Mouse (Mus musculus): ENCODE measurements around the gene Urb2. TPM values are rescaled to one million over a fixed set of nuclear protein-coding genes. Genes with fewer than 3 reads are reported as not detected.
A peak's percentile ranks its signal among the peaks of the same experiment; 100 is the strongest.

Urb2 gene
- polyA plus RNA-seq (2015; fragmentation: Nextera tagmentation; extraction: Ambion mirVana): 3.8 TPM in 2 replicates

DNA sequence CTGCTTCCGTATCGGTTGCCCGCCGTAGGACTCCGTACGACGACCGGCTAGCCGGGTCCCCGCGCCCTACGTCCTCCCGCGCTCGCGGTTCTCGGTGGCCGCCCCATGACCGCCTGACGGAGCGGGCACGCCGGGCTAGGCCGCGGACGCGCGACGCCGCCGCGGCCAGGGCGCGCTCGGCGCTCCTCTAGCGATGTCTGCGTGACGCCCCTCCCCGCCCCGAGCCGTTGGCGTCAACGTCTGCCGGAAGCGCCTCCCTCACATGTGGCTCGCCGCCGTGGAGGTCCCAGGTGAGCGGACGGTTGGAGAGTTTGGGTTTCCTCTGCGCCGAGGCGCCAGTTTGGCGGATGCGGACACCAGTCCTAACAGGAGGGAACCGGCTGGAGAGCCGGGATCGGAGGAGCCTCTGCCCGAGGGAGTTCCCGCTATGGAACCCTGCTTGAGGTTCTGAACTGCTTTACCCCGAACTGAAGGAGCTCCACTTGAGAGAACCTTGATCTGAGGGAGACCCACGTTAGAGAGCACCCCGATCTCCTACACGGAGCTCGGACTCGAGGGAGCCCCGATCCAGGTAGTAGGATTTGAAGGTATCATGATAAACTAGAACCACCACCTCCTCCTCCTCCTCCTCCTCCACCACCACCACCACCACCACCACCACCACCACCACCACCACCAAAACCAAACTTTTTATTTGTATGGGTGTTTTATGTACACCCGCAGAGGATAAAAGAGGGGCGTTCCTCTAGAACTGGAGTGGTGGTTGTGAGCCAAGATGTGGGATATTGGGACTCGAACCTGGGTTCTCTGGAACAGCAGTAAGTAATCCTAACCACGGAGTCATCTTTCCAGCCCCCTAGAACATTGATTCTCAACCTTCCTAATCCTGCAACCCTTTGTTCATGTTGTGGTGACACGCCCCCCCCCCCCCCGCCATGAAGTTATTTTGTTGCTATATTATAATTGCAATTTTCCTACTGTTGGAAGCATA is at the start of gene Urb2, which contains the start of gene Taf5l:
Gene Urb2 (plus strand): TSS at position 272 of the 991 bp plus-strand sequence.
Gene Taf5l (minus strand): TSS at position 161 of the 991 bp plus-strand sequence.
- no peaks in the 10 kb centered on the region for H3K9me3 ChIP-seq (replicated peaks; ENCODE audit: control insufficient read depth, low read length, poor library complexity, severe bottlenecking)
- H3K4me3 ChIP-seq (ENCODE audit: low read depth, low read length): peak within 1 kb of the TSS; percentile 78
- 1% methylated on average over 64 of the region's 74 CpGs for WGBS
- H3K27me3 ChIP-seq (ENCODE audit: control insufficient read depth, insufficient read depth, low read depth, low read length): no peaks in the 10 kb centered on the region
- peak; percentile 92 for ATAC-seq
- H3K4me1 ChIP-seq (ENCODE audit: control insufficient read depth, insufficient read depth, low read length): peaks cover 29% of the 10 kb centered on the region
- H3K9ac ChIP-seq (ENCODE audit: low read depth, low read length): peak within 1 kb of the TSS; percentile 82
- H3K36me3 ChIP-seq (ENCODE audit: control insufficient read depth, insufficient read depth, low read length): peaks cover 2% of the 10 kb centered on the region; the same call in 1 of the 2 replicates
- H3K27ac ChIP-seq (ENCODE audit: low read length): peak within 1 kb of the TSS; percentile 92
- peak within 1 kb of the TSS; percentile 82 for H3K4me2 ChIP-seq (ENCODE audit: low read length)

DNA sequence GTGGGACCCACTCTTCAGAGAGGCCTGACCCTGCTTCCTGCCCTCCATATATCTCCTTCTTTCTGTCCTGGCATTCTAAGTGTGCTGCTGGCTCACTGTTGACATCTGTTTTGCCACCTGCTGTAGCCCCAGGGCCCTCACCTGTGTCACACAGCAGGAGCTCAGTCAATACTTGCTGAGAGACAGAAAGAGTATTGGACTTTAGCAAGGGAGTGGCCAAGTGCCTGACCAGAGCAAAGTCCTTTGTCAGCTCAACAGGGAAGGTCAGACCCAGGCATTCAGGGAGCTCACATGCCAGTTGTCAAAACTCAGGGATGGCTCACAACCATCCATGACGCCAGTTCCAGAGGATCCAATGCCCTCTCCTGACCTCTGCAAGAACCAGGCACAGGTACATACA is 47.8 kb upstream of the Urb2 start:
- Histone ChIP-seq H3K27me3 (ENCODE audit: control insufficient read depth, insufficient read depth, low read depth, low read length) (no peaks in the 10 kb centered on the region), H3K9me3 (replicated peaks; ENCODE audit: control insufficient read depth, low read length, poor library complexity, severe bottlenecking) (no peaks in the 10 kb centered on the region), H3K36me3 (ENCODE audit: control insufficient read depth, insufficient read depth, low read length) (0 out of 2 replicates have a peak, but pooled peaks cover 7% of the 10 kb centered on the region), H3K27ac (ENCODE audit: low read length) (no peak overlapping the region), H3K4me3 (ENCODE audit: low read depth, low read length) (no peak overlapping the region), H3K4me2 (ENCODE audit: low read length) (no peak overlapping the region), H3K4me1 (ENCODE audit: control insufficient read depth, insufficient read depth, low read length) (no peaks in the 10 kb centered on the region), H3K9ac (ENCODE audit: low read depth, low read length) (no peak overlapping the region)
- no peak for ATAC-seq
- WGBS: 88% methylated on average over 1 of the region's 1 CpGs

DNA sequence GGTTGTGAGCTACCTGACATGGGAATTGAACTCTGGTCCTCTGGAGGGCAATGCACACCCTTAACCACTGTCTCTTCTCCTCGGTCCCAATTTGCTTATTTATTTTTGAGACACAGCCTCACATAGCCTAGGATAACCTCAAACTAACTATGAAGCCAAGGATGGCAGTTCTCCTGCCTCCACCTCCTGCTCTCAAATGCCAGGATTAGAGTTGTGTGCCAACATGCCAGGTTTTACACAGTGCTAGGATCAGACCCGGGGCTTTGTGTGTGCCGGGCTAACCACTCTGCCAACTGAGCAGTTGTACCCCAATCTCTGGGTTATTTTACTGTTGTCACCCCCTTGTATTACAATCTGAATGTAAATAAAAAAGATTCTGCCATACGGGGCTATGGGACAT is 43.8 kb upstream of the Urb2 start:
- no peaks in the 10 kb centered on the region for H3K36me3 ChIP-seq (ENCODE audit: control insufficient read depth, insufficient read depth, low read length)
- 96% methylated on average over 4 of the region's 4 CpGs for WGBS
- no peak overlapping the region for H3K4me3 ChIP-seq (ENCODE audit: low read depth, low read length)

DNA sequence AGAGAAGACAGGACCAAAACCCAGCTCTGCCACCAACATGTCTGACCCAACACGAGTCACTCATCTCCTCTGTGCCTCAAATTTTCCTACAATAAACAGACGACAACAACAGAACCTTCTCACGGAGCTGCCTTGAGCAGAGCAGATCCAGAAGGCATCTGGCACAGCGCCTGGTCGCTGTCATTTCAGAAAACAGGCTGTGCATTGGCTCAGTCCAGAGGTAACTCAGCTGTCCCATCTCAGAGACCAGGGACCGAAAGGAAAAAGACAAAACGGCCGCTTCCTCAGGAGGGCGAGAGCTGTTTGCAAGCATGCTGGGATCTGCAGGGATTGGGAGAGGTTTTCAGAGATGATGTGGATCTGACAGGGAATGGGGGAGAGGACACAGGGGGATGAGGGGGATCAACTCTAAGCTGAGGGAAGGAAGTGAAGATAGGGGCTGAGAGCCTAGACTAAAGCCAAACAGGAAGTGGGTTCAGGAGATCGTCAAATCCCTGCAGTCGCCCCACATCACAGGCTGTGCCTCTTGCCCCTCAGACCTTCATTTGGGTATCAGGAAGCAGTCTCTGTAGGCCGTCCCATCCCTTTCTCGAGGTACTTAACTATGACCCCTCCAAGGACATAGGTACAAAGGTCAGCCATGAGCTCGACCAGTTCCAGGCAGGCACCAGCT is 43.0 kb upstream of the Urb2 start:
- Histone ChIP-seq H3K36me3 (ENCODE audit: control insufficient read depth, insufficient read depth, low read length) (no peaks in the 10 kb centered on the region), H3K4me1 (ENCODE audit: control insufficient read depth, insufficient read depth, low read length) (peaks cover 19% of the 10 kb centered on the region), H3K4me2 (ENCODE audit: low read length) (no peak overlapping the region), H3K4me3 (ENCODE audit: low read depth, low read length) (no peak overlapping the region), H3K27me3 (ENCODE audit: control insufficient read depth, insufficient read depth, low read depth, low read length) (no peaks in the 10 kb centered on the region), H3K9me3 (replicated peaks; ENCODE audit: control insufficient read depth, low read length, poor library complexity, severe bottlenecking) (no peaks in the 10 kb centered on the region), H3K9ac (ENCODE audit: low read depth, low read length) (no peak overlapping the region), H3K27ac (ENCODE audit: low read length) (no peak overlapping the region)
- WGBS: 74% methylated on average over 14 of the region's 14 CpGs
- no peak for ATAC-seq

More for the DNA sequence above, 43.8 kb upstream of the Urb2 start:
- Histone ChIP-seq H3K27ac (ENCODE audit: low read length) (no peak overlapping the region), H3K4me1 (ENCODE audit: control insufficient read depth, insufficient read depth, low read length) (peaks cover 18% of the 10 kb centered on the region), H3K9ac (ENCODE audit: low read depth, low read length) (no peak overlapping the region), H3K4me2 (ENCODE audit: low read length) (no peak overlapping the region), H3K9me3 (replicated peaks; ENCODE audit: control insufficient read depth, low read length, poor library complexity, severe bottlenecking) (no peaks in the 10 kb centered on the region), H3K27me3 (ENCODE audit: control insufficient read depth, insufficient read depth, low read depth, low read length) (no peaks in the 10 kb centered on the region)
- ATAC-seq: no peak

DNA sequence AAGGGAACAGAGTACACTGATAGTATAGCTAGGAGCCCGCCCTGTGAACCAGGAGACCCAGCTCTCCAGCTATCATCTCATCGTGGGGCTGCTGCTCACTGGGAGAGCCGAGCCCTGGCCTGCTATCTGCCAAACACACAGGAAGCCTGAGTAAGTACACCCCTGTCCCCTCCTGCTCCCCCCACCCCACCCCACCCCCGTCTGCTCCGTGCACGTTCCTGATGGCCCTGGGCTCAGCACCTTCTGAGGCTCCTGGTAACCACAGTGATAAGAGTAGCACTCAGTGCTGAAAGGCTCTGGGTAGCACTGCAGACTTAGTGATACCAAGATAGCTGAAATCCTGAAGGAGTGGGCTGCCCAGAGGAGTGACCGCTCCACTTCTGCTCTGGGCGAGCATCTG is 42.4 kb upstream of the Urb2 start:
- Histone ChIP-seq H3K27ac (ENCODE audit: low read length) (no peak overlapping the region), H3K4me3 (ENCODE audit: low read depth, low read length) (no peak overlapping the region), H3K4me1 (ENCODE audit: control insufficient read depth, insufficient read depth, low read length) (peaks cover 22% of the 10 kb centered on the region), H3K4me2 (ENCODE audit: low read length) (no peak overlapping the region), H3K9ac (ENCODE audit: low read depth, low read length) (no peak overlapping the region), H3K9me3 (replicated peaks; ENCODE audit: control insufficient read depth, low read length, poor library complexity, severe bottlenecking) (no peaks in the 10 kb centered on the region), H3K27me3 (ENCODE audit: control insufficient read depth, insufficient read depth, low read depth, low read length) (no peaks in the 10 kb centered on the region), H3K36me3 (ENCODE audit: control insufficient read depth, insufficient read depth, low read length) (no peaks in the 10 kb centered on the region)
- WGBS: 80% methylated on average over 8 of the region's 8 CpGs
- no peak for ATAC-seq

DNA sequence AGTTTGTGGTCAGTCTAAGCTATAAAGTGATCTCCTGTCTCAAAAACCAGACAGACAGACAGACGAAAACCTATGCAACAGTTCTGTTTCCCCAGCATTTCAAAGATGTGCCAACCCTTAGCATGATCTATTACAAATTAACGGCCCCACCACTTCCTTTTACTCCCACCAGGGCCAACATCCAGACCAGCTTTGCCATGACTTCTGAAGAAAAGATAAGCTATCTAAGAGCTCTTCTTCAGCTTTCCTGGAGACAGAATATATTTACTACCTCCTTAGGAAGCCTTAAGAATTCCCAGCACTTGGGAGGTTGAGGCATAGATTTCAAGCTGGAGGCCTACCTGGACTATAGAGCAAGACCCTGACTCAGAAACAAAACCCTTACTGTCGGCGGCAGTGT is 41.1 kb upstream of the Urb2 start:
- Histone ChIP-seq H3K9me3 (replicated peaks; ENCODE audit: control insufficient read depth, low read length, poor library complexity, severe bottlenecking) (no peaks in the 10 kb centered on the region), H3K27ac (ENCODE audit: low read length) (no peak overlapping the region), H3K4me3 (ENCODE audit: low read depth, low read length) (no peak overlapping the region), H3K4me2 (ENCODE audit: low read length) (no peak overlapping the region), H3K4me1 (ENCODE audit: control insufficient read depth, insufficient read depth, low read length) (peaks cover 22% of the 10 kb centered on the region), H3K9ac (ENCODE audit: low read depth, low read length) (no peak overlapping the region), H3K36me3 (ENCODE audit: control insufficient read depth, insufficient read depth, low read length) (no peaks in the 10 kb centered on the region), H3K27me3 (ENCODE audit: control insufficient read depth, insufficient read depth, low read depth, low read length) (no peaks in the 10 kb centered on the region)
- ATAC-seq: no peak
- WGBS: 74% methylated on average over 4 of the region's 4 CpGs

DNA sequence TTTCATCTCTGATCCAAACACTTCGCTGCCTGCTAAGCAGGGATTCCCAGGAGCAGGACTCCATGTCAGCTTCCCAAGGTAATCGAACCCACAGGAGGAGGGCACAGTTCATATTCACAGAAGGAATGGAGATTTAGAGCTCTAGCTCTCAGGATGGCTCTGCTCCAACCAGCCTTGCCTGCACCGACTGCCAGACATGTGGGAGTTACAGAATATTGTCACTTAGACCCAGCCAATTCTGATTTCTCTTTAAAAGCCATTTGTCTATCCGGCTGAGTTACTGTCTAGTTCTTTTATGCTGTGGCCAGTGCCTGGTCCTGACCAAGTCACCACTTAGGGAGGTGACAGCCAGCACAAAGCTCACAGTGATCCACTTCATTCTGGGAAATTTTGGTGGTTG is 39.6 kb upstream of the Urb2 start:
- Histone ChIP-seq H3K27ac (ENCODE audit: low read length) (no peak overlapping the region), H3K4me3 (ENCODE audit: low read depth, low read length) (peak overlapping the region; percentile 87), H3K9me3 (replicated peaks; ENCODE audit: control insufficient read depth, low read length, poor library complexity, severe bottlenecking) (no peaks in the 10 kb centered on the region), H3K4me2 (ENCODE audit: low read length) (peak overlapping the region; percentile 87), H3K36me3 (ENCODE audit: control insufficient read depth, insufficient read depth, low read length) (no peaks in the 10 kb centered on the region), H3K4me1 (ENCODE audit: control insufficient read depth, insufficient read depth, low read length) (peaks cover 22% of the 10 kb centered on the region), H3K27me3 (ENCODE audit: control insufficient read depth, insufficient read depth, low read depth, low read length) (no peaks in the 10 kb centered on the region), H3K9ac (ENCODE audit: low read depth, low read length) (peak overlapping the region; percentile 43)
- no peak for ATAC-seq
- WGBS: 47% methylated on average over 4 of the region's 4 CpGs

DNA sequence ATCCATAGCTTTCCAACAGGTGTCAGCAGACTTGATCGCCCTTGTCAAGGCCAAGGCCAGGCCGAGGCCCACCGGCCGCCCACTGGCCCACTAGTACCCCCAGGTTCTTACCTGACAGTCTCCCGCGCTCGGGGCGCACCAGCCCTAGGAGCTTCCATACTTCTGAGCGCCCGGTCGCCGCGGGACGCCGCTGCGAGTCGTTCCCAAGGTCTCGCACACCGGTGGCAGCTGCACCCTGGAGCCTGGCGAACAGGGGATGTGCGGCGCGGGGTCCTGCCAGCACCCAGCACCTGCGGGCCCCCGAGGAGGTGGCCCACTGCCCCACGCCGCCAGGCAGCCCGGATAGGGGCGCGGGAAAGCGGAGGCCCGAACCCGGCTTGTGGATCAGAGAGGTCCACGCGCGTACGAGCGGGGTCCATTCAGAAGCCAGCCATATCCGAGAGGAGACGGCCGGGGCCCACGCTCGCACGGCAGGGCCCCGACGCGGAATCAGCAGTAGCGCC is 39.0 kb upstream of the Urb2 start:
- H3K27me3 ChIP-seq (ENCODE audit: control insufficient read depth, insufficient read depth, low read depth, low read length): no peaks in the 10 kb centered on the region
- WGBS: under 1% methylated on average over 42 of the region's 48 CpGs
- peak overlapping the region; percentile 89 for H3K9ac ChIP-seq (ENCODE audit: low read depth, low read length)
- H3K27ac ChIP-seq (ENCODE audit: low read length): peak overlapping the region; percentile 77; the same call in 1 of the 2 replicates
- no peaks in the 10 kb centered on the region for H3K36me3 ChIP-seq (ENCODE audit: control insufficient read depth, insufficient read depth, low read length)
- peak overlapping the region; percentile 87 for H3K4me3 ChIP-seq (ENCODE audit: low read depth, low read length)
- peaks cover 22% of the 10 kb centered on the region for H3K4me1 ChIP-seq (ENCODE audit: control insufficient read depth, insufficient read depth, low read length)
- H3K9me3 ChIP-seq (replicated peaks; ENCODE audit: control insufficient read depth, low read length, poor library complexity, severe bottlenecking): no peaks in the 10 kb centered on the region
- peak overlapping the region; percentile 87 for H3K4me2 ChIP-seq (ENCODE audit: low read length)
- ATAC-seq: peak; percentile 50
